Mouse (Mus musculus): ENCODE measurements around the gene Rnf8. TPM values are rescaled to one million over a fixed set of nuclear protein-coding genes. Genes with fewer than 3 reads are reported as not detected.

Rnf8 gene
- 6.3 TPM for polyA plus RNA-seq (2014; fragmentation: Illumina TruSeq; extraction: RNeasy Lipid Tissue Mini Kit (QIAGEN cat#74804); ENCODE audit: low read depth, low replicate concordance)

DNA sequence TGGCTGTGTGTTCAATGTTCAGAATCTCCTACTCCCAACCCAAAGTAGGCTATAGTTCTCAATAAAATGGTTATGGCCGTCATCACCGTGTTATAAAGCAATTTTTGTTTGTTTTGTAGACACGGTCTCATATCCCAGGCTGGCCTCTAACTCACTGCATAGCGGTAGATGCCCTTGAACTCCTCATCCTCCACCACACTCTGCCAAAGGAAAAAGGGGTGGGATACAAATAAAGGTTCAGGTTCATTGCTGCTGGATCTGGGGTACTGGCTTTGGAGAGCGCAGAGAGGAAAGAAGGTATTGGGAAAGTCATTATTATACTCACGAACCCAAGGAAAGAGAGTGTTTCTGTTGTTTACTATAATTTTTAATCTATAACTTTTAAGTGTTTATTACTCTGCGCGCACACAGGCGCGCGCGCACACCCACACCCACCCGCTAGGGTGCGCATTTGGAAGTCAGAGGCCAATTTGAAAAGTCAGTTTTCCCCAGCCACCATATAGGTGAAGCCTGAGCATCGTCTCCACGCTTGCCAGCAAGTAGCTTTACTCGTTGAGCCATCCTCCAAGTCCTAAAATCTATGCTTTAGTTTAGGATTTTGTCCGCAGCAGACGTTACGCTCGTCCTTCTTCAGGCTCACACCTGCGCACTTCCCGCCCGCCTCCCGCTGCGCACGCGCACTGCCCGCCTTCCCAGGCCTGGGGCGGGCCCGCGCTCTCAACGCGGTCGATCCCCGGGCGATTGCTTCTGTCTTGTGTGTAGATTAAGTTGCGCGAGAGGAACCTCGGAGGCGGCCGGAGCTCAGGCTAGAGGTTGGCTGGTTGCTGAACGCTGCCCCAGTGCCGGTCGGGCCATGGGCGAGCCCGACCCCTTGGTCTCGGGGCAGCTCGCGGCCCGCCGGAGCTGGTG, at the start of gene Rnf8, which contains the start of gene Gm28043:
Gene Rnf8, plus strand, starts transcription at position 676 of the 909 bp plus-strand sequence.
Gene Gm28043, plus strand, starts transcription at position 762 of the 909 bp plus-strand sequence.

DNA sequence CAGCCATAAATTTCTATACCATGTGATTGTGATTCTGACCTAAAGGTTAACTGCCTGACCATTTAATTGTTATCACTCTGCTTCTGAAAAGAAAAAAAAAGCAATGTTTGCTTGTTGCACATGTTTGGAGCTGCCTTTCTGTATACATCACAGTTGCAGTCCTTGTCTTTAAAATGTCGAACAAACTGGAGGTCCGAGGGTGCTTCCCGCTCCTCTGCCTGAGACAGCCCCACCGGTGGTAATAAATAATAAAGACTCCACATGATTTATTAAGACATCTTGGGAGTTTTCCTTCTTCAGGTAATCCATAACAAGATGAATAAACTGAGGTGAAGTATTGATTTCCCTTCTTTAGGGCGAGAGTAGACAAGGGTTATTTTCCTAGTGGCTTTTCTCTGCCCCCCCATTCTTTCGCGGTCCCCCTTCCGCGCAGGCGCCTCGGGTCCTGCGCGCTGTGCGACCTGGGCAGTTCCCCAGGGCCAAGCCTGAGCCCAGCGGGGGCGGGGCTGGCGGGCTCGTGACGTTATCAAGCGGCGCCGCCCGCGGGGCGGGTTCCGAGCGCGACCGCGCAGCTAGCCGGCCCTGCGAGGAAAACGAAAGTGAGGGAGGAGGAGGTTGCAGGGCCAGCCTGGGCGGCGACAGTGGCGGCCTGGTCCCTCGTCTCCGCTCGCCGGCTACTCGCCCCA, 45.6 kb downstream of the Rnf8 start, which contains the start of gene Cmtr1:
Gene Cmtr1, plus strand, starts transcription at position 520 of the 686 bp plus-strand sequence.

Other genes starting within 250 kb of the Rnf8 start
- 19.7 TPM for gene Pim1, start 124.0 kb upstream of the Rnf8 start, polyA plus RNA-seq (2014; fragmentation: Illumina TruSeq; extraction: RNeasy Lipid Tissue Mini Kit (QIAGEN cat#74804); ENCODE audit: low read depth, low replicate concordance)
- not detected for gene Gm17657, start 65.2 kb upstream of the Rnf8 start, polyA plus RNA-seq (2014; fragmentation: Illumina TruSeq; extraction: RNeasy Lipid Tissue Mini Kit (QIAGEN cat#74804); ENCODE audit: low read depth, low replicate concordance)
- 0.85 TPM for gene Tbc1d22b, start 65.0 kb upstream of the Rnf8 start, polyA plus RNA-seq (2014; fragmentation: Illumina TruSeq; extraction: RNeasy Lipid Tissue Mini Kit (QIAGEN cat#74804); ENCODE audit: low read depth, low replicate concordance)
- not detected for gene Tmem217, start 62.4 kb upstream of the Rnf8 start, polyA plus RNA-seq (2014; fragmentation: Illumina TruSeq; extraction: RNeasy Lipid Tissue Mini Kit (QIAGEN cat#74804); ENCODE audit: low read depth, low replicate concordance)
- 0.82 TPM for gene Gm28043, start 86 bp downstream of the Rnf8 start, polyA plus RNA-seq (2014; fragmentation: Illumina TruSeq; extraction: RNeasy Lipid Tissue Mini Kit (QIAGEN cat#74804); ENCODE audit: low read depth, low replicate concordance)
- 13.9 TPM for gene Cmtr1, start 45.8 kb downstream of the Rnf8 start, polyA plus RNA-seq (2014; fragmentation: Illumina TruSeq; extraction: RNeasy Lipid Tissue Mini Kit (QIAGEN cat#74804); ENCODE audit: low read depth, low replicate concordance)
- gene Ccdc167, start 102.3 kb downstream of the Rnf8 start, polyA plus RNA-seq (2014; fragmentation: Illumina TruSeq; extraction: RNeasy Lipid Tissue Mini Kit (QIAGEN cat#74804); ENCODE audit: low read depth, low replicate concordance): 2.3 TPM